ENCODE assay signal across 9 mouse cellular contexts in genomic region chr11:22437851-22438215, GRCm38 (mm10).
A peak's percentile ranks its signal among the peaks of the same experiment; 100 is the strongest.
DNase-seq lines count a peak whose midpoint lies in the region; ATAC-seq lines count a peak whose summit lies in the region.
"Had no signal": no experiment of that assay in that cellular context is flagged by ENCODE, and none has a peak within 500 bp of the region (broad histone marks: within the 10 kb centered on the region; RNA-seq: fewer than 3 reads in every experiment).

No protein-coding gene starts in this region.

- no peak overlapping the region for H3K27ac ChIP-seq in heart, embryonic 12.5 days (ENCODE audit: poor library complexity, severe bottlenecking)
- 0 out of 2 replicates have a peak overlapping the region, but pooled peaks have one; percentile 22 for H3K27ac ChIP-seq in embryonic facial prominence, embryonic 15.5 days (replicated peaks)
- peak overlapping the region; percentile 98 for H3K27ac ChIP-seq in intestine, embryonic 16.5 days (ENCODE audit: low read length)
- peak overlapping the region; percentile 77 for H3K27ac ChIP-seq in liver, embryonic 15.5 days (replicated peaks)
- no peak overlapping the region for H3K27ac ChIP-seq in neural tube, embryonic 15.5 days (replicated peaks)

- no peak overlapping the region for H3K4me2 ChIP-seq in heart, embryonic 12.5 days
- no peak overlapping the region for H3K4me2 ChIP-seq in embryonic facial prominence, embryonic 15.5 days (replicated peaks)
- H3K4me2 ChIP-seq in intestine, embryonic 16.5 days (ENCODE audit: low read depth, low read length), result peak overlapping the region; percentile 44
- H3K4me2 ChIP-seq in liver, embryonic 15.5 days, result 0 out of 2 replicates have a peak overlapping the region, but pooled peaks have one; percentile 15
- no peak overlapping the region for H3K4me2 ChIP-seq in neural tube, embryonic 15.5 days

- no peak overlapping the region for H3K9ac ChIP-seq in heart, embryonic 12.5 days
- H3K9ac ChIP-seq in embryonic facial prominence, embryonic 15.5 days, result no peak overlapping the region
- H3K9ac ChIP-seq in intestine, embryonic 16.5 days (ENCODE audit: low read depth, low read length), result peak overlapping the region; percentile 45
- no peak overlapping the region for H3K9ac ChIP-seq in liver, embryonic 15.5 days
- no peak overlapping the region for H3K9ac ChIP-seq in neural tube, embryonic 15.5 days (replicated peaks)

- H3K9me3 ChIP-seq in heart, embryonic 12.5 days (replicated peaks), result no peaks in the 10 kb centered on the region
- no peaks in the 10 kb centered on the region for H3K9me3 ChIP-seq in embryonic facial prominence, embryonic 15.5 days (replicated peaks)
- H3K9me3 ChIP-seq in intestine, embryonic 16.5 days (ENCODE audit: control insufficient read depth, low read length), result no peaks in the 10 kb centered on the region
- H3K9me3 ChIP-seq in liver, embryonic 15.5 days (replicated peaks), result no peaks in the 10 kb centered on the region
- H3K9me3 ChIP-seq in neural tube, embryonic 15.5 days (replicated peaks), result no peaks in the 10 kb centered on the region

- H3K4me3 ChIP-seq in heart, embryonic 12.5 days, result no peak overlapping the region
- H3K4me3 ChIP-seq in embryonic facial prominence, embryonic 15.5 days (replicated peaks), result no peak overlapping the region
- peak overlapping the region; percentile 5; the same call in 1 of the 2 replicates for H3K4me3 ChIP-seq in intestine, embryonic 16.5 days (ENCODE audit: low read length)
- H3K4me3 ChIP-seq in liver, embryonic 15.5 days (replicated peaks), result no peak overlapping the region
- H3K4me3 ChIP-seq in neural tube, embryonic 15.5 days (replicated peaks), result no peak overlapping the region

- no peak for ATAC-seq in heart, embryonic 12.5 days (ENCODE audit: insufficient number of reproducible peaks, low FRiP score)
- no peak for ATAC-seq in embryonic facial prominence, embryonic 15.5 days (ENCODE audit: insufficient number of reproducible peaks, low FRiP score, low TSS enrichment, low read depth)
- peak; percentile 88 for ATAC-seq in intestine, embryonic 16.5 days
- peak; percentile 80 for ATAC-seq in liver, embryonic 15.5 days (ENCODE audit: insufficient read depth)
- ATAC-seq in neural tube, embryonic 15.5 days (ENCODE audit: low FRiP score), result no peak

- H3K4me1 ChIP-seq in heart, embryonic 12.5 days (replicated peaks), result peaks cover 30% of the 10 kb centered on the region
- no peaks in the 10 kb centered on the region for H3K4me1 ChIP-seq in embryonic facial prominence, embryonic 15.5 days
- H3K4me1 ChIP-seq in intestine, embryonic 16.5 days (ENCODE audit: control insufficient read depth, insufficient read depth, low read length), result peaks cover 24% of the 10 kb centered on the region
- no peaks in the 10 kb centered on the region for H3K4me1 ChIP-seq in liver, embryonic 15.5 days (replicated peaks)
- H3K4me1 ChIP-seq in neural tube, embryonic 15.5 days, result peaks cover 6% of the 10 kb centered on the region; the same call in 1 of the 2 replicates

- 69% methylated on average over 5 of the region's 5 CpGs for WGBS in heart, embryonic 12.5 days
- WGBS in embryonic facial prominence, embryonic 15.5 days, result 76% methylated on average over 5 of the region's 5 CpGs
- WGBS in intestine, embryonic 16.5 days, result 57% methylated on average over 5 of the region's 5 CpGs
- WGBS in liver, embryonic 15.5 days (ENCODE audit: insufficient replicate concordance), result 60% methylated on average over 5 of the region's 5 CpGs
- 86% methylated on average over 5 of the region's 5 CpGs for WGBS in neural tube, embryonic 15.5 days

- peak; percentile 22 to 29 for DNase-seq in heart, adult 9 months (ENCODE audit: low spot score in 2 of 2)
- DNase-seq in cerebellum, postnatal 4 days (ENCODE audit: low spot score in 2 of 2), result no peak
- no peak for DNase-seq in left cerebral cortex, adult 18-20 months (ENCODE audit: low spot score in 2 of 2)
- DNase-seq: spleen, adult 18-20 months had no signal

- no peaks in the 10 kb centered on the region for H3K36me3 ChIP-seq in heart, embryonic 12.5 days
- no peaks in the 10 kb centered on the region for H3K36me3 ChIP-seq in embryonic facial prominence, embryonic 15.5 days
- no peaks in the 10 kb centered on the region for H3K36me3 ChIP-seq in intestine, embryonic 16.5 days (ENCODE audit: control insufficient read depth, insufficient read depth, low read length)
- no peaks in the 10 kb centered on the region for H3K36me3 ChIP-seq in liver, embryonic 15.5 days (replicated peaks)
- no peaks in the 10 kb centered on the region for H3K36me3 ChIP-seq in neural tube, embryonic 15.5 days

- H3K27me3 ChIP-seq in heart, embryonic 12.5 days (replicated peaks), result no peaks in the 10 kb centered on the region
- no peaks in the 10 kb centered on the region for H3K27me3 ChIP-seq in embryonic facial prominence, embryonic 15.5 days
- no peaks in the 10 kb centered on the region for H3K27me3 ChIP-seq in intestine, embryonic 16.5 days (replicated peaks; ENCODE audit: control insufficient read depth, insufficient read depth, low read length)
- H3K27me3 ChIP-seq in liver, embryonic 15.5 days, result no peaks in the 10 kb centered on the region
- H3K27me3 ChIP-seq in neural tube, embryonic 15.5 days (replicated peaks), result no peaks in the 10 kb centered on the region

Comparison
In these comparisons a context has a peak if more than half of its experiments do, and no peak if none do; other contexts are left out.
1. DNase-seq: peak in heart, adult 9 months (2 of 2); none in cerebellum, postnatal 4 days (0 of 2) and left cerebral cortex, adult 18-20 months (0 of 2).
2. ATAC-seq: peak in intestine, embryonic 16.5 days (single experiment) and liver, embryonic 15.5 days (single experiment); none in heart, embryonic 12.5 days (single experiment), embryonic facial prominence, embryonic 15.5 days (single experiment) and neural tube, embryonic 15.5 days (single experiment).
3. H3K27ac ChIP-seq: peak in embryonic facial prominence, embryonic 15.5 days (single experiment), intestine, embryonic 16.5 days (single experiment) and liver, embryonic 15.5 days (single experiment); none in heart, embryonic 12.5 days (single experiment) and neural tube, embryonic 15.5 days (single experiment).
4. H3K4me2 ChIP-seq: peak in intestine, embryonic 16.5 days (single experiment) and liver, embryonic 15.5 days (single experiment); none in heart, embryonic 12.5 days (single experiment), embryonic facial prominence, embryonic 15.5 days (single experiment) and neural tube, embryonic 15.5 days (single experiment).